Mouse (Mus musculus) hindbrain, embryonic 10.5 days (tissue): Measurements from ENCODE around the gene Fbxo3. TPM values are rescaled to one million over a fixed set of nuclear protein-coding genes. Genes with fewer than 3 reads are reported as not detected.
"Not testable (repeated sequence)": the region's sequence is repeated elsewhere in the genome, so short reads cannot be mapped to it uniquely, and the experiment has no call there.

ENCODE experiments used
- DNase-seq: peaks from one replicate; pipeline ENCODE4 v3.0.0-alpha.2; 2017; ENCODE audit warnings: low spot score
- H3K27ac ChIP-seq: fragments of 300-500 bp; sonication (generic); 2 replicates; pipeline ENCODE4 v1.5.1; 2016; ENCODE audit warnings: mild to moderate bottlenecking, moderate library complexity
- H3K27me3 ChIP-seq: fragments of 300-500 bp; sonication (generic); 2 replicates; pipeline ENCODE4 v1.6.1; 2016; ENCODE audit warnings: mild to moderate bottlenecking; ENCODE audit not compliant: poor library complexity, insufficient read depth, severe bottlenecking
- H3K36me3 ChIP-seq: fragments of 300-500 bp; sonication (generic); 2 replicates; pipeline ENCODE4 v1.6.1; 2016; ENCODE audit warnings: mild to moderate bottlenecking, moderate library complexity
- H3K4me1 ChIP-seq: fragments of 300-500 bp; sonication (generic); replicated peaks from 2 replicates; pipeline ENCODE4 v1.6.1; 2016; ENCODE audit warnings: mild to moderate bottlenecking
- H3K4me3 ChIP-seq: fragments of 300-500 bp; sonication (generic); 2 replicates; pipeline ENCODE4 v1.5.1; 2016; ENCODE audit warnings: mild to moderate bottlenecking, moderate library complexity
- H3K9me3 ChIP-seq: fragments of 300-500 bp; sonication (generic); 2 replicates; pipeline ENCODE4 v1.6.1; 2016; ENCODE audit warnings: mild to moderate bottlenecking, moderate library complexity
- WGBS: fragments of 180-500 bp; shearing (Covaris S2); methylation state at CpG from one replicate; pipeline ENCODE4 v1.1.7; 2016; 5-methylcytosine and 5-hydroxymethylcytosine counted together
- polyA plus RNA-seq: library from polyadenylated mRNA; unstranded; fragments of >200 nt; fragmentation: Nextera tagmentation; extraction: Ambion mirVana; gene quantifications from 2 replicates; pipeline ENCODE4 v1.2.1, GENCODE M21; 2016

Gene Fbxo3
- polyA plus RNA-seq, 1 experiment from 2014 or later, result 40.6 TPM

DNA sequence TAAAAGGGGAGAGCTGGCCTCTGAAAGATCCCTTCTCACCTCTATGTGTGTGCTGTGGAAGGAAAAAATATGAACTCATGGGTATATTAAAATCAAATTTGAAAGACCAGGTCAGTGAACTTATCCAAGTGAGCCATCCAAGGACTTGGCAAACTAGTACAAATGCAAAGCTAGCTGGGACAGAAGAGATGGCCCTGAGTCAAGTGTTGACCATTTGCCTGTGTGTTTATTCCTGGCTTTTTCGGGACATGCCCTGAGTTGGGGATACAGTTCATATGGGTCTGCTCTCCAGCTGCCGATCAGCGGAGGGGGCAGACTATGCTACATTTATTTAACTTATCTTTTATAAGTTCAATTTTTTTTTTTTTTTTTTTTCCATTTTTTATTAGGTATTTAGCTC, 18.7 kb upstream of the Fbxo3 start:
- not testable (repeated sequence) for H3K4me3 ChIP-seq, DNase-seq, H3K9me3 ChIP-seq, H3K36me3 ChIP-seq, H3K27me3 ChIP-seq, H3K27ac ChIP-seq, H3K4me1 ChIP-seq
- 93% methylated on average over 3 of the region's 3 CpGs for WGBS

DNA sequence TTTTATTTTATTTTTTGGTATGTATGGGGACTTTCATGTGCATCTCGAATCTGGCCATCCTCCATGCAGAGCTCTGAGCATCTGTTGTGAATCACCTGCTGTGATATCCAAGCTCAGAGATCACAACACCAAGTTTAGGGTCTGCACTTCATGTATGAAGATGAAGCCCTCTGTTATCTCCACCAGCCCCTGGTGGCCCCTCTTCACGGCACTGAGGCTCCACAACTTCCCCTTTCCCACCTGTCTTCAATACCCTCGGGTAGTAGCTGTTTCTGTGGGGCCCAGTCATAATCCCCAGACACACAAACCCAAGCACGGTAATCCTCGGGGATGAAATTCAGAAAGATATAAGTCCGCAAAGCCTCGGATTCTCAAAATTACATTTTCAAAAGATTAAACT, 4.4 kb upstream of the Fbxo3 start:
- H3K27ac ChIP-seq, result no peak overlapping the region
- 86% methylated on average over 7 of the region's 7 CpGs for WGBS
- peaks cover 8% of the 10 kb centered on the region for H3K4me1 ChIP-seq
- H3K36me3 ChIP-seq, result no peaks in the 10 kb centered on the region
- H3K9me3 ChIP-seq, result no peaks in the 10 kb centered on the region
- H3K27me3 ChIP-seq, result no peaks in the 10 kb centered on the region; the same call in 1 of the 2 replicates
- no peak for DNase-seq
- no peak overlapping the region for H3K4me3 ChIP-seq

DNA sequence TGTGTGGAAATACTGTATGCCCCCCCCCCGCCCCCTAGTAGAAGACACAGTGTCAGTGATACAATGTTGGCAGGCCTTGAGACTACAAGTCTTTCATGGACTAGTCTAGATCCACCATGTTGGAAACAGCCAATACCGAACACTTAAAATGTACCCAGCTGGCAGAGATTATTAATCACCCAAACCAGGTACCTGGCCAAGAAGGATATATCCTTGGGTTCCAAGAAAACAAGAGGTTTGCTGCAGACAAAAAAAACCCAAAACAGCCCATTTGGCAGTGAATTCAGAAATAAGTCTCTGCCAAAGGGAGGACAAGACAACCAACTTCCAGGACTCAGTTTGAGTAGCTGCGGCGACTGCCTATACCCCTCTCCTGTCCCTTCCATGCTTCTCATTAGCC, 2.9 kb upstream of the Fbxo3 start:
- peaks cover 23% of the 10 kb centered on the region for H3K4me1 ChIP-seq
- WGBS, result 89% methylated on average over 4 of the region's 4 CpGs
- no peak for DNase-seq
- no peaks in the 10 kb centered on the region for H3K36me3 ChIP-seq
- no peaks in the 10 kb centered on the region; the same call in 1 of the 2 replicates for H3K27me3 ChIP-seq
- H3K27ac ChIP-seq, result no peak overlapping the region
- no peaks in the 10 kb centered on the region for H3K9me3 ChIP-seq
- H3K4me3 ChIP-seq, result no peak overlapping the region

DNA sequence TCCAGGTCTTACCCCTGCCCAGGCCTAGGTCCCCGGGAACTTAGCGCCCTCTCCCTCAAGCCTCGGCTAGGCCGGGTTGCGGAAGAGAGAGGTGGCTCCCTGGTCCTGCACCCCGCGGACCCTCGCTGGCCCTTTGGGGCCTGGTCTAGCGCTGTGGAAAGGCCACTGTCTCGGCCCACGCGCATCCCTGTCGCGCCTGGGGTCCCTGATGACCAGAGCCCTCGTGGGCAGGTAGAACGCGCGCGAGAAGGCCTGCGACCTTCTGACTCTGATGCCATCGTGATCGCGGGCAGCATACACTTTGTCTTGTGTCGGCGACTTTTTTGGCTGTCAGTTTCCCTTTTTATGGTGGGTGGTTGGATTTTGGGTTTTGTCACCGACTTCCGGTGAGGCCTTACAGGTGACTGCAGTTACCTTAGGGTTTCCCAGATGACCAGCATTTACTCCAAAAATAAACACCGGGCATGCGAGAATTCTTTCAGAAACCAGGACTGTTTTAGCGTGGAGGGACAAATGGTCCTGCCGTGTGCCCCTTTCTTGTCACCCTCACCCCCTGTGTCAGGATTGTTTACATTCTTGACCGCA, 710 bp downstream of the Fbxo3 start, which contains the start of gene 4931422A03Rik:
Gene 4931422A03Rik, minus strand, starts transcription at position 223 of the 585 bp plus-strand sequence.
- WGBS, result 1% methylated on average over 32 of the region's 32 CpGs
- H3K9me3 ChIP-seq, result no peaks in the 10 kb centered on the region
- H3K36me3 ChIP-seq, result peaks cover 12% of the 10 kb centered on the region; the same call in 1 of the 2 replicates
- peak within 1 kb of the TSS; percentile 84 for H3K4me3 ChIP-seq
- H3K27ac ChIP-seq, result peak within 1 kb of the TSS; percentile 93
- H3K4me1 ChIP-seq, result peaks cover 28% of the 10 kb centered on the region
- DNase-seq, result no peak
- no peaks in the 10 kb centered on the region; the same call in 1 of the 2 replicates for H3K27me3 ChIP-seq

DNA sequence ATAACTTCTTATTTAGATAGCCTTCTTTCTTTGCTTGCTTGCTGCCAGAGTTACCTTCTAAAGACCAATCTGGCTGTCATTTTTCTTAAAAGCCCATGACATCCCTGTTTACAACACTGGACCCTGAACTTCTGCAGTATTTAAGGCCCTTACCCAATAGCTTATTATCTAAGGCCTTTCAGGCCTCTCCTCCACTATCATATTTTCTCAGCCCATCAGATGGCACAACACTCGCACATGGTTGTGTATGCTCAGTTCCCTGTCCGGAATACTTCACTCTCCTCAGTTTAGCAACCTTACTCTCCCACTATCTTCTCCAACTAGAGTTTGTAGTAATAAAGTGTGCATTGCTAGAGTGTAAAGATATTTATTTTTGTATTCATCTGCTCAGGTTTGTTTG, 1.6 kb downstream of the Fbxo3 start:
- H3K9me3 ChIP-seq, result no peaks in the 10 kb centered on the region
- no peak overlapping the region for H3K27ac ChIP-seq
- peaks cover 28% of the 10 kb centered on the region for H3K4me1 ChIP-seq
- WGBS, result 88% methylated on average over 2 of the region's 2 CpGs
- no peaks in the 10 kb centered on the region; the same call in 1 of the 2 replicates for H3K27me3 ChIP-seq
- peak overlapping the region; percentile 84 for H3K4me3 ChIP-seq
- DNase-seq, result no peak
- H3K36me3 ChIP-seq, result peaks cover 18% of the 10 kb centered on the region

DNA sequence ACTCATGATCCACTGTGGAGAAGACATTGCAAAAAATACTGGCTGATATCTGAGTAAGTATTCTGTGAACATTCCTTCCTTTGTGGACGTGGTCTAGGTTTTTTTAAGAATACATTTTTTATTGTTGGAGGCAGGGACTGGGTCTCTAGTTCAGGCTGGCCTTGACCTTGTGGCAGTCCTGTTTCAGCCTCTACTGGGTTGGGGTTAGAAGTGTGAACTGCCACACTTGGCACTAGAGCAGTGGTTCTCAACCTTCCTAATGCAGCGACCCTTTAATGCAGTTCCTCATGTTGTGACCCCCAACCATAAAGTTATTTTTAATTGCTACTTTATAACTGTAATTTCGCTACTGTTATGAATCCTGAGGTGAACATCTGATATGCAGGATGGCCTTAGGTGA, 2.9 kb downstream of the Fbxo3 start:
- Histone ChIP-seq H3K9me3 (no peaks in the 10 kb centered on the region), H3K36me3 (peaks cover 28% of the 10 kb centered on the region), H3K27ac (no peak overlapping the region), H3K4me3 (no peak overlapping the region), H3K4me1 (peaks cover 28% of the 10 kb centered on the region), H3K27me3 (no peaks in the 10 kb centered on the region)
- DNase-seq, result no peak
- WGBS, result 85% methylated on average over 3 of the region's 3 CpGs

DNA sequence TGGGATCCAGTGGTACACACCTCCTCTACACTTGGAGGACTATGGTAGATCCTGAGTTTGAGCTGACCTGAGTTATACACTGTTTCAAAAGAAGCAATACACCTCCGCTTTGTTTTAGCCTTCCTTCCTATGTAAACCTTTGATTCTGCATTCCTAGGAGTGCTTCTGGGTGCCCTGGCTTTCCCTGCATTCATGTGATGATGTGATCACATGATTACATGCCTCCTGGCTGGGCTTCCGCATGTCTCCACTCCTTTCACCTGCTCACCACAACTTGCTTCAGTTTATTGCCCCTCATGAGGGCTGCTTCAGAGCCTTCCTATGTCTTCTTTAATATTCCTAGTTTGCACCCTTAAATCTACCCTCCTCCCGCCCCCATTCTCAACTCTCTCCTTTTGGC, 4.5 kb downstream of the Fbxo3 start:
- H3K27ac ChIP-seq, result no peak overlapping the region
- peaks cover 28% of the 10 kb centered on the region for H3K4me1 ChIP-seq
- DNase-seq, result no peak
- 87% methylated on average over 3 of the region's 3 CpGs for WGBS
- no peak overlapping the region for H3K4me3 ChIP-seq
- H3K9me3 ChIP-seq, result no peaks in the 10 kb centered on the region
- H3K36me3 ChIP-seq, result peaks cover 43% of the 10 kb centered on the region
- no peaks in the 10 kb centered on the region for H3K27me3 ChIP-seq

DNA sequence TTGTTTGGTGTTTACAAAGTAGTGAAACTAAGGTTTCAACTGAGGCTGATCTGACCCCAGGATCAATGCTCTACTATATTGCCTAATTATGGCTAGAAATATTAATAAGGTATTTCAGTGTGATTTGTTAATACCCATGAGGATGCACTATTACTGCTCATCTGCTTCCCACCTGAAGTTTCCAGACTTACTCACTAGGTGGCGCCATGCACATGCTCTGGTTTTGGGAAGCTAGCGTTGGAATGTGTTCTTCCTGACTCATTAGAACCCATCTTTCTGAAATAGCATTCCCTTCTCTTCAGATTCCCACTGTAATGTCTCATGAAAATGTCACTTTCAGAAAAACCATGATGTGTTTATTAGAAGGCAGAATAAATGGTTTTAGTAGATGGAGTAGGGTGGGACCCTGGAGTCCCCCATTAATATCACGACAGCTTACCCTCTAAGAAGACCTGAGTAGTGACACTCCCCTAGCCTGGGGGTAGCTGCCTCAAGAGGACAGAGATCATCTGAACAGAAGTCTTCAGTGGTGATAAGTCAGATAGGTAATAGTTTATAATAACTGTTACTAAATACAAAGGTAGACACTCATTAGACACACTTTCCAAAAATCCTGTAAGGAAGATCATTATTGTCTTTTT, 7.4 kb downstream of the Fbxo3 start:
- peak; percentile 64 for DNase-seq
- no peak overlapping the region for H3K27ac ChIP-seq
- H3K4me1 ChIP-seq, result peaks cover 2% of the 10 kb centered on the region; the same call in 1 of the 2 replicates
- no peaks in the 10 kb centered on the region for H3K9me3 ChIP-seq
- no peak overlapping the region for H3K4me3 ChIP-seq
- 37% methylated on average over 3 of the region's 3 CpGs for WGBS
- peaks cover 61% of the 10 kb centered on the region for H3K36me3 ChIP-seq
- H3K27me3 ChIP-seq, result no peaks in the 10 kb centered on the region

DNA sequence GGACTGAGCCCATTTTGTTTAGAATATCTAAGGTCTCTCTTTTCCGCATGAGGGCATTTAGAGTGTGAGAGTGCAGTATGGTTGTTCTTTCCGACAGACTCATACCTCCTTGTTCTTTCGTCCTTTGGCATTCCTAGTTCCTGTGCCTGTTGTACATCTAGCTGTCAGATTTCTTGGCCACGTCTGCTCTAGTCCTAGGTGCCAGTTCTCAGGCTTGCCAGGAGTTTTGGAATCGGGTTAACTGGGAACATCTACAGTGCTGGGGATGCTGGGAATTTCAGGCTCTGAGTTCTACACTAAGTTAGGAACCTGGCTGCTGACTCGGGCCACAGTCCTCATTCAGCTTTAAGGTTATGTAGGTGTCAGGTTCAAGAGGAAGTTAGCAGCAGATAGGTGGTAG, 8.1 kb downstream of the Fbxo3 start:
- H3K27me3 ChIP-seq, result no peaks in the 10 kb centered on the region
- no peak overlapping the region for H3K27ac ChIP-seq
- no peak for DNase-seq
- no peaks in the 10 kb centered on the region for H3K4me1 ChIP-seq
- H3K9me3 ChIP-seq, result no peaks in the 10 kb centered on the region
- peaks cover 67% of the 10 kb centered on the region for H3K36me3 ChIP-seq
- H3K4me3 ChIP-seq, result no peak overlapping the region
- 92% methylated on average over 6 of the region's 6 CpGs for WGBS

DNA sequence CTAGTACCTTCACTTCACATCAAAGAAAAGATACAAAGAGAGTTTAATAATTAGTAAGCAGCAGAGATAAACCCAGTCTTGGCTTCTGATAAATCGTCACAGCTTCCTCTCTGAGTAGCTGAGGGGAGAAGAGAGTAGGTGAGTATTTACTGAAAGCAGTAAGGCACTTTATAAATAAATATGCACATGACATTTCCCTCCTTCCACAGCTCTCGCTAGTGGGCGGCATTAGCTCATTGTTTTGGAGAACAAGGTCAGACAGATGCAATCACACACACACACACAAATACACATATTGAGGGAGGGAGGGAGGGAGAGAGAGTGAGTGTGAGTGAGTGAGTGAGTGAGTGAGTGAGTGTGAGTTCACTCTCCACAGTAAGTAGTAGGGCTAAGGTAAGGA, 8.8 kb downstream of the Fbxo3 start:
- Histone ChIP-seq H3K27me3 (no peaks in the 10 kb centered on the region), H3K4me1 (no peaks in the 10 kb centered on the region), H3K27ac (no peak overlapping the region), H3K36me3 (peaks cover 70% of the 10 kb centered on the region), H3K9me3 (no peaks in the 10 kb centered on the region), H3K4me3 (no peak overlapping the region)
- no peak for DNase-seq
- 79% methylated on average over 3 of the region's 3 CpGs for WGBS

DNA sequence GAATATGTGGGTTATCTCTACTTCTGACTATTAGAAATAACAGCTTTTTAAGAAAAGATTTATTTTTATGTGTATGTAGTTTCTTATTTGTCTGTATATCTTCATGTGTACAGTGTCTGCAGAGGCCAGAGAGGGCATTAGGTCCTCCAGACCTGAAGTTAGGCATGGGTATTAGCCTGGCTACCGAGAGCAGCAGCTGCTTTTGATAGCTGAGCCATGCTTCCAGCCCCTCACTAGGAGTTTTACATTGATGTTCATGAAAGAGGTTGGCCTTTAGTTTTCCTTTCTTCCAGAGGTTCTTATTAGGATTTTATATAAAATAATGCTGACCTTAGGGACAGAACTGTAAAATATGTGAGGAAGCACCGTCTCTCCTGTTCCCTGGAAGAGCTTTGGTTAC, 10.7 kb downstream of the Fbxo3 start:
- WGBS, result 63% methylated on average over 2 of the region's 2 CpGs
- no peaks in the 10 kb centered on the region for H3K27me3 ChIP-seq
- H3K4me3 ChIP-seq, result no peak overlapping the region
- DNase-seq, result no peak
- H3K27ac ChIP-seq, result no peak overlapping the region
- peaks cover 61% of the 10 kb centered on the region for H3K36me3 ChIP-seq
- no peaks in the 10 kb centered on the region for H3K9me3 ChIP-seq
- H3K4me1 ChIP-seq, result 0 out of 2 replicates have a peak, but pooled peaks cover 2% of the 10 kb centered on the region

DNA sequence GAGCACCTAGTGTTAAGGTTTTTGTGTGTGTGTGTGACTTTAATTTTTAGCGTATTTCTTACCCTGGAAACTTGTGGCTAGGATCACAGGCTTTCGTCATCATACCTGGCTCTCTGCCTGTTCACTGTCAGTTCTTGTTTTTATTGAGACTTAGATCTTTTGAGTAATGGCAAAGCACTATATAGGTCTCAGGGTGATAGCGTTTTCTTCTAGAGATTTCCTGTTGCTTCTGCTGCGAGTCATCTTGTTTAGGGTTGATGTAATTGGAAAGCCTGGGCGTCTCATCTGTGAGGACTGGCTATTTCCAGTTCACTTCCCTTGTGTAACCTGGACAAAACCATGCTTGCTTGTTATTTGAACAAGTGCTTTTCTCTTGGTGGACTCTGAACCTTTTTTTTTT, 14.1 kb downstream of the Fbxo3 start:
- Histone ChIP-seq H3K36me3 (peaks cover 48% of the 10 kb centered on the region), H3K27ac (no peak overlapping the region), H3K27me3 (no peaks in the 10 kb centered on the region), H3K4me3 (no peak overlapping the region), H3K9me3 (no peaks in the 10 kb centered on the region), H3K4me1 (0 out of 2 replicates have a peak, but pooled peaks cover 12% of the 10 kb centered on the region)
- DNase-seq, result no peak
- 85% methylated on average over 5 of the region's 5 CpGs for WGBS

DNA sequence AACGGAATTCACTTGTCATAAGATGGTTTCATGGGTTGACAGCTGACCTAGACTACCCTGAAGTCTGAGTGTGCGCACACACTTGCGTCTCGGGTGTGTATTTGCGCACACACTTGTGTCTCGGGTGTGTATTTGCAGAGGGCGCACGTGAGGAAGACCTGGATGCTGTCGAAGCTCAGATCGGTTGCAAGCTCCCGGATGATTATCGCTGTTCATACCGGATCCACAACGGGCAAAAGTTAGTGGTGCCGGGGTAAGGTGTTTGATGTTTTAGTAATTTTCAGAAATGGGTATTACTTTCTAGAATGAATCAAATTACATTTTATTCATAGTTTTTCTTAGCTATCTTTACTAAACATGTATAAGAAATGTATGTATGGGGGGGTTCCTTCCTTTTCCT, 15.2 kb downstream of the Fbxo3 start:
- H3K9me3 ChIP-seq, result no peaks in the 10 kb centered on the region
- H3K27me3 ChIP-seq, result no peaks in the 10 kb centered on the region
- H3K36me3 ChIP-seq, result peaks cover 44% of the 10 kb centered on the region
- WGBS, result 95% methylated on average over 15 of the region's 15 CpGs
- no peak overlapping the region for H3K27ac ChIP-seq
- DNase-seq, result no peak
- no peak overlapping the region for H3K4me3 ChIP-seq
- 0 out of 2 replicates have a peak, but pooled peaks cover 12% of the 10 kb centered on the region for H3K4me1 ChIP-seq
